Mouse (Mus musculus) forebrain, embryonic 14.5 days (tissue): ENCODE measurements around the gene Fam57b. TPM values are rescaled to one million over a fixed set of nuclear protein-coding genes. Genes with fewer than 3 reads are reported as not detected.

Experiments used
- ATAC-seq: fragments of 200-750 bp; cut with Nextera tagmentation; 2 replicates; pipeline ENCODE4 v1.8.0; 2017; ENCODE audit warnings: mild to moderate bottlenecking, moderate library complexity
- DNase-seq: peaks from one replicate; pipeline ENCODE4 v3.0.0-alpha.2; 2015; ENCODE audit warnings: low spot score
- H3K27ac ChIP-seq: fragments of 300-500 bp; sonication (generic); 2 replicates; pipeline ENCODE4 v1.5.1; 2014; ENCODE audit warnings: low read depth, mild to moderate bottlenecking, control low read depth, low read length, moderate library complexity
- H3K27me3 ChIP-seq: fragments of 300-500 bp; sonication (generic); replicated peaks from 2 replicates; pipeline ENCODE4 v1.6.1; 2014; ENCODE audit warnings: low read length, control low read depth, mixed read lengths; ENCODE audit not compliant: control insufficient read depth, insufficient read depth
- H3K36me3 ChIP-seq: fragments of 300-500 bp; sonication (generic); 2 replicates; pipeline ENCODE4 v1.6.1; 2014; ENCODE audit warnings: low read length, control low read depth; ENCODE audit not compliant: control insufficient read depth, insufficient read depth
- H3K4me1 ChIP-seq: fragments of 300-500 bp; sonication (generic); 2 replicates; pipeline ENCODE4 v1.6.1; 2014; ENCODE audit warnings: antibody characterized with exemption, low read length, control low read depth; ENCODE audit not compliant: control insufficient read depth, insufficient read depth
- H3K4me2 ChIP-seq: fragments of 300-500 bp; sonication (generic); 2 replicates; pipeline ENCODE4 v1.6.1; 2014; ENCODE audit warnings: mild to moderate bottlenecking, control low read depth, low read length
- H3K4me3 ChIP-seq: fragments of 300-500 bp; sonication (generic); 2 replicates; pipeline ENCODE4 v1.5.1; 2014; ENCODE audit warnings: low read depth, low read length, control low read depth
- H3K9ac ChIP-seq: fragments of 300-500 bp; sonication (generic); 2 replicates; pipeline ENCODE4 v1.6.1; 2014; ENCODE audit warnings: mild to moderate bottlenecking, low read length, control low read depth, moderate library complexity
- H3K9me3 ChIP-seq: fragments of 300-500 bp; sonication (generic); replicated peaks from 2 replicates; pipeline ENCODE4 v1.6.1; 2016; ENCODE audit warnings: low read length, control low read depth, mixed read lengths; ENCODE audit not compliant: control insufficient read depth
- WGBS: fragments of 180-500 bp; shearing (Covaris S2); extraction: QIAGEN DNeasy Blood & Tissue Kit; methylation state at CpG from one replicate; pipeline ENCODE4 v1.1.7; 2014; 5-methylcytosine and 5-hydroxymethylcytosine counted together
- polyA plus RNA-seq: library from polyadenylated mRNA; unstranded; fragments of >200 nt; fragmentation: Nextera tagmentation; extraction: Ambion mirVana; gene quantifications from 2 replicates; pipeline ENCODE4 v1.2.1, GENCODE M21; 2014

Fam57b gene
- polyA plus RNA-seq, 1 experiment from 2014 or later: 31.3 TPM

DNA sequence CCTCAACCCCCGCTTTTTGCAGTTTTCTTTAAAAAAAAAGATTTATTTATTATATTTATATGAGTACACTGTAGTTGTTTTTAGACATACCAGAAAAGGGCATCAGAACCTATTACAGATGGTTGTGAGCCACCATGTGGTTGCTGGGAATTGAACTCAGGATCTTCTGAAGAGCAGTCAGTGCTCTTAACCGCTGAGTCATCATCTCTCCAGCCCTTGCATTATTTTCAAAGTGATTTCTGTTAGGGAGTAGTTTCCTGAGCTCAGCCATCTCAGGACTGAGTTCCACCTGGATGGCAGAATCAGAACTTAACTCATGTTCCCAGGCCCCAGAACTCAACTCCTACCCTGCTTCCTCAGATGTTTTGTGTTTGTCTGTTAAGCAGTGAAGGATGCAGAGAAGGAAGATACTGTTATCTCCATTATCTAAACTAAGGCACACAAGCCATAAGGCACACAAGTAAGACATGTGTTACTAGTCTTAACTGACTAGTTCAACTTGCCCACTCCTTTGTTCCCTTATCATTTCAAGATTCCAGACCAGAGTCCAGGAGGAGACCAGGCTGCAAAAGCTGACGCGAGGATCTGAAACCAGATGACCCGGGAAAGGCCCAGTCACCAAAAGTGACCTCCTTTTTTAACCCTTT is 12.4 kb downstream of the Fam57b start:
- ATAC-seq (no peak), DNase-seq (no peak)
- Histone ChIP-seq H3K9me3 (no peaks in the 10 kb centered on the region), H3K4me1 (peaks cover 8% of the 10 kb centered on the region), H3K27ac (no peak overlapping the region), H3K4me2 (peak overlapping the region; percentile 90), H3K4me3 (no peak overlapping the region), H3K9ac (no peak overlapping the region; the same call in 1 of the 2 replicates), H3K27me3 (no peaks in the 10 kb centered on the region), H3K36me3 (peaks cover 7% of the 10 kb centered on the region; the same call in 1 of the 2 replicates)
- WGBS: 77% methylated on average over 5 of the region's 5 CpGs

DNA sequence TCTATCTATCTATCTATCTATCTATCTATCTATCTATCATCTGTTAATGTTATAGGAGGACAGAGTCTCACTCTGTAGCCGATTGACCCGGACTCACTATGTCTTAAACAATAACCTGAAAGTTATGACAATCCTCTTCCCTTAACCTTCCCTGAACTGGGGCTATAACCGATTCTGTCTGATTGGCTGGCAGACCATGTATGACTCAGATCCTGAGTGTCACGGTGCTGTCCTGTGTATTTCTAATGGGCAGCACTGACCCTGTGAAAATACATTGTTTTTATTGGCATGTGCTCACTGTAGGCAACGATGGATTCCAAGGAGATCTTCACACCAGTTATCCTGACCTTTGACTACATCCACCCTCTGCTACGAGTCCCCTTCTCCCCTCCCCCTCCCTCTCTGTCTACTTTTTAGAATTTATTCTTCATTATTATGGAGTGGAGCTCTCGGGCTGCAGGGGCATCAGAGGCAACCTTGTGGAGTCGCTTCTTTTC is 18.3 kb downstream of the Fam57b start:
- Histone ChIP-seq H3K4me2 (no peak overlapping the region), H3K27me3 (no peaks in the 10 kb centered on the region), H3K9ac (no peak overlapping the region), H3K4me3 (no peak overlapping the region), H3K36me3 (no peaks in the 10 kb centered on the region), H3K9me3 (no peaks in the 10 kb centered on the region), H3K27ac (no peak overlapping the region), H3K4me1 (no peaks in the 10 kb centered on the region)
- ATAC-seq (no peak), DNase-seq (no peak)
- 66% methylated on average over 8 of the region's 8 CpGs for WGBS

- H3K27me3 ChIP-seq: no peaks in the 10 kb centered on the region
- H3K4me2 ChIP-seq: no peak overlapping the region
- H3K27ac ChIP-seq: no peak overlapping the region
- no peak overlapping the region for H3K9ac ChIP-seq
- no peak for DNase-seq
- no peaks in the 10 kb centered on the region for H3K36me3 ChIP-seq
- no peak for ATAC-seq
- 83% methylated on average over 8 of the region's 8 CpGs for WGBS
- H3K4me3 ChIP-seq: no peak overlapping the region
- H3K9me3 ChIP-seq: no peaks in the 10 kb centered on the region
- no peaks in the 10 kb centered on the region for H3K4me1 ChIP-seq
Measured at GRCm38 (mm10) chr7:126816494-126816893, 19.0 kb downstream of the Fam57b start.

DNA sequence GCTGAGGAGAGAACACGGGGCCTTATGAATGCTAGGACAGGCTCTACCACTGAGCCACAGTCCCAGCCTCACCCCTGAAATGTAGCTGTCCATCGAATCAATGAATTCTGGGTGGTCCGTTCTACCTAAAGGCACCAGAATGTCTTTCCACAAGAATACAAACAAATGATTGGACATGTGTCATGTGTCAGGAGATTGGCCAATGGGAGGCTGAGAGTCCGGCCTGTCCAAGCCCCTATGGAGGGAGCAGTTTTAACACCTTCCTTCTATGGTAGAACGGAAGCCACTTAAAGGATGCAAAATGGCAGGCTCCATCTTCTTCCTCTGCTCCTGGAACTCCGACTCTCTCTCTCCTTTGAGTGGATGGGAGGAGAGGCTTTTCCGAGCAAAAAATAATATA is 20.1 kb downstream of the Fam57b start:
- 85% methylated on average over 7 of the region's 7 CpGs for WGBS
- Histone ChIP-seq H3K27me3 (no peaks in the 10 kb centered on the region), H3K36me3 (no peaks in the 10 kb centered on the region), H3K4me3 (no peak overlapping the region), H3K9ac (no peak overlapping the region), H3K4me2 (no peak overlapping the region), H3K4me1 (peaks cover 5% of the 10 kb centered on the region), H3K27ac (no peak overlapping the region), H3K9me3 (no peaks in the 10 kb centered on the region)
- no peak for DNase-seq
- no peak for ATAC-seq

- WGBS: 38% methylated on average over 1 of the region's 1 CpGs
- Histone ChIP-seq H3K4me3 (no peak overlapping the region), H3K4me1 (peaks cover 5% of the 10 kb centered on the region), H3K4me2 (no peak overlapping the region), H3K27me3 (no peaks in the 10 kb centered on the region), H3K36me3 (no peaks in the 10 kb centered on the region), H3K9ac (no peak overlapping the region), H3K27ac (no peak overlapping the region), H3K9me3 (no peaks in the 10 kb centered on the region)
- no peak for DNase-seq
- ATAC-seq: no peak
Measured at GRCm38 (mm10) chr7:126818818-126819217, 21.4 kb downstream of the Fam57b start.

- H3K4me1 ChIP-seq: peaks cover 7% of the 10 kb centered on the region
- H3K9ac ChIP-seq: peak overlapping the region; percentile 82
- no peaks in the 10 kb centered on the region for H3K9me3 ChIP-seq
- no peaks in the 10 kb centered on the region for H3K27me3 ChIP-seq
- H3K4me2 ChIP-seq: peak overlapping the region; percentile 68
- H3K27ac ChIP-seq: peak overlapping the region; percentile 78; the same call in 1 of the 2 replicates
- peaks cover 4% of the 10 kb centered on the region; the same call in 1 of the 2 replicates for H3K36me3 ChIP-seq
- H3K4me3 ChIP-seq: no peak overlapping the region
- DNase-seq (peak; percentile 82), ATAC-seq (no peak)
- WGBS: 21% methylated on average over 7 of the region's 7 CpGs
Measured at GRCm38 (mm10) chr7:126821835-126822511, 24.5 kb downstream of the Fam57b start.

- Histone ChIP-seq H3K27me3 (no peaks in the 10 kb centered on the region), H3K4me2 (peak overlapping the region; percentile 68), H3K27ac (peak overlapping the region; percentile 78; the same call in 1 of the 2 replicates), H3K9me3 (no peaks in the 10 kb centered on the region), H3K9ac (peak overlapping the region; percentile 82), H3K4me3 (peak overlapping the region; percentile 61), H3K4me1 (peaks cover 7% of the 10 kb centered on the region), H3K36me3 (peaks cover 4% of the 10 kb centered on the region; the same call in 1 of the 2 replicates)
- DNase-seq (no peak), ATAC-seq (peak; percentile 32; the same call in 1 of the 2 replicates)
- 19% methylated on average over 9 of the region's 9 CpGs for WGBS
Measured at GRCm38 (mm10) chr7:126822741-126823140, 25.3 kb downstream of the Fam57b start.

- peak overlapping the region; percentile 68 for H3K4me2 ChIP-seq
- H3K27me3 ChIP-seq: no peaks in the 10 kb centered on the region
- peak; percentile 78 for ATAC-seq
- H3K36me3 ChIP-seq: peaks cover 4% of the 10 kb centered on the region; the same call in 1 of the 2 replicates
- DNase-seq: peak; percentile 72
- H3K27ac ChIP-seq: peak overlapping the region; percentile 78
- peak overlapping the region; percentile 61 for H3K4me3 ChIP-seq
- 0% methylated on average over 13 of the region's 19 CpGs for WGBS
- peak overlapping the region; percentile 82 for H3K9ac ChIP-seq
- peaks cover 7% of the 10 kb centered on the region for H3K4me1 ChIP-seq
- no peaks in the 10 kb centered on the region for H3K9me3 ChIP-seq
Measured at GRCm38 (mm10) chr7:126823202-126823711, 25.8 kb downstream of the Fam57b start.
